Mouse (Mus musculus) thymus, postnatal 0 days (tissue): Measurements from ENCODE around the gene Wnt1. TPM values are rescaled to one million over a fixed set of nuclear protein-coding genes. Genes with fewer than 3 reads are reported as not detected.

ENCODE experiments used
- DNase-seq: peaks from one replicate; pipeline ENCODE4 v3.0.0-alpha.2; 2015; ENCODE audit warnings: low spot score
- polyA plus RNA-seq: library from polyadenylated mRNA; unstranded; fragments of >200 nt; fragmentation: Nextera tagmentation; extraction: Ambion mirVana; gene quantifications from 2 replicates; pipeline ENCODE4 v1.2.1, GENCODE M21; 2015

The Wnt1 gene
- polyA plus RNA-seq, 1 experiment from 2014 or later: not detected

DNA sequence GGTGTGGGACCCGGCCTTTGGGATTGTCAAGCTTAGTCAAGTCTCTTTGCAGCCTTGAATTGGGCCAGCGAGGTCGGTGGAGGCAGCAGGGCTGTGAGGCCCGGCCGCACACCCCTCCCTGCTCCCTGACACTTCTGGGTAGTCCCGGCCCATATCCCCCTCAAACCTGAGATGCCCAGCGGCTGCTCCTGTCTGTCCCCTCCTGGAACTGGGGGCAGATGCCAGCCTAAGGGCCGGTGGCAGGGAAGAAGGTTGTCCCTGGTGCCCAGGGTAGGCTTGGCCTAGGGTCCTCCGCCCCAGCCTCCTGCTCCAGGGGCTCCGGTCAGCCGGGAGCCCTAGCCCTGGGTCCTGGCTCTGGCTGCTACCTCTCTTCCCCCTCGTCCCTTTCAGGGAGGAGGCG, 44.4 kb downstream of the Wnt1 start:
- no peak for DNase-seq

DNA sequence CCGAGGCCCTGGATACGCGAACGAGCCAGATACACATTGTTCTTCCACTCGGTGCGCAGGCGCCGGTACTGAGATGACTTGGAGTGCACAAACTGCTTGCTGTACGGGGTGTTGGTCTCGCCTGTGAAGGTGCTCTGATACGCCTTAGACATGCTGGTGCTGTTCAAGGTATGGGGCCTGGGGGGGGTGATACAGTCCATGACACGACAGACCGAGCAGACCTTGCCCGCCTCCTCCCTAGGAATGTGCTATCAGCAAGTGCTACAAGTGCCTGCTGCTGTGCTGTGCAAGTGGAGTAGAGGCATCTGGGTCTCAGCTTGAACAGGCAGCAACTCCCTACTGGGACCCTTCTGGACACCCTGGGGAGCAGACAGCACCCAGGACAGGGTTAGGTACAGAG, 45.6 kb downstream of the Wnt1 start:
- no peak for DNase-seq

DNA sequence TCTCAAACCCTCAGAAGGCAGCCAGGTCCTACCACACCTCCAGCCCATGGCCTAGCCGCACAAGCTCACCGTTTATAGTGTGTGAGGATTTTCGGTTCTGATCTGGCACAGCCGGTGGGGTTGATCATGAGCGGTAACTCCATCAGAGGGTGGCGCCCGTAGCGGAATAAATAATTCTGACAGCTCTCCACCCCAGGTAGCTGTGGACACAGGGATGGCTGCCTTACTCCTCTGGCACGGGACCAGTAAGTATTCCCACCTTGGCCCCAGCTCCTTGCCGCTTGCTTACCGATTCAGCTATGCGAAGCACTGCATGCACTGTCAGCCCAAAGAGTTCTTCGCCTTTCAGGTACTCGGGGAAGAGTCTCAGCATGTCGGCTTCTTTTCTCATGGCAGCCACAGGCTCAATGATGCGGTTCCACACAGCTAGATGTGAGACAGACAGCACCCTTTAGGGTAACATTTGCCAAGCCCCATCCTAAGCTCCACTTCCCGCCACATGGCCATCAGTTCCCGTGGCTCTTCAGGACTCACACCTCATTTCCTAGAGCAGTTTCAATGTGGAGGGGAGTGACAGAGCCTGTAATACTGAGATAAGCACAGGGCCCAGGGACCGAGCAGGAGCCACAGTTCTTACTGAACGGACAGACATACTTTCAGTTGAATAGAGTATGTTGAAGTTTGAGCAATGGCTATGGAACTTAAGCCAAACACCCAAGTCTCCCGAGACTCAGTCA, 47.5 kb downstream of the Wnt1 start:
- no peak for DNase-seq

DNA sequence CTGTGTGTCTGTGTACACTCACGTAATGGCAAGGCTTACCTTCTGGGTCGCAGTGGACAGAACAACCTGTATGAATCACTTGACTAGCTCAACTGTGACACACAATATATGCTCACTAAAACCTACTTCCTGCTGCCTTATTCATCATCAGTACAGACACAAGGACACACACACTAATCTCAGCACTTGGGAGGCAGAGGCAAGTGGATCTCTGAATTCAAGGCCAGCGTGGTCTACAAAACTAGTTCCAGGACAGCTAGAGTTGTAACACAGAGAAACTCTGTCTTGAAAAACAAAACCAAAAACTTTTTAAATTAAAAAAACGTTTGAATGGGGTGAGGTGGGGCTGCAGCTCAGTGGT, 48.1 kb downstream of the Wnt1 start:
- no peak for DNase-seq

DNA sequence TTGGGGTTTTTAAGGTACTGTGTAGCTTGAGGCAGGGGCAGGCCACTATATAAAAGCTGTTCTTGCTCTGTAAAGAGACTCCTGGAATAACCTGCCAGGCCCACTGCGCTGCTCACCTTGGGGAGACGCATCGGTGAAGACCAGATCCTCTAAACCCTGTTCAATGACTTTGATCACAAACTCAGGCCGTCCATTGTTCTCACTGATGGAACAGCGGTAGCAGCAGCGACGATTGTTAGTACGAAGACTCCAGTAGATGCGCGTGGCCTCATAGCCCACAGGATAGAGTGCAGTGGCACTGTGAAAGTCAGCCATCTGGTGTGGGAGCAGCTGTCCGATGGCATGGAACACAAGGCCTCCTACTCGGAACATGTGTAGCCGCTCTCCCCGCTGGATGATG, 49.5 kb downstream of the Wnt1 start:
- DNase-seq: no peak

DNA sequence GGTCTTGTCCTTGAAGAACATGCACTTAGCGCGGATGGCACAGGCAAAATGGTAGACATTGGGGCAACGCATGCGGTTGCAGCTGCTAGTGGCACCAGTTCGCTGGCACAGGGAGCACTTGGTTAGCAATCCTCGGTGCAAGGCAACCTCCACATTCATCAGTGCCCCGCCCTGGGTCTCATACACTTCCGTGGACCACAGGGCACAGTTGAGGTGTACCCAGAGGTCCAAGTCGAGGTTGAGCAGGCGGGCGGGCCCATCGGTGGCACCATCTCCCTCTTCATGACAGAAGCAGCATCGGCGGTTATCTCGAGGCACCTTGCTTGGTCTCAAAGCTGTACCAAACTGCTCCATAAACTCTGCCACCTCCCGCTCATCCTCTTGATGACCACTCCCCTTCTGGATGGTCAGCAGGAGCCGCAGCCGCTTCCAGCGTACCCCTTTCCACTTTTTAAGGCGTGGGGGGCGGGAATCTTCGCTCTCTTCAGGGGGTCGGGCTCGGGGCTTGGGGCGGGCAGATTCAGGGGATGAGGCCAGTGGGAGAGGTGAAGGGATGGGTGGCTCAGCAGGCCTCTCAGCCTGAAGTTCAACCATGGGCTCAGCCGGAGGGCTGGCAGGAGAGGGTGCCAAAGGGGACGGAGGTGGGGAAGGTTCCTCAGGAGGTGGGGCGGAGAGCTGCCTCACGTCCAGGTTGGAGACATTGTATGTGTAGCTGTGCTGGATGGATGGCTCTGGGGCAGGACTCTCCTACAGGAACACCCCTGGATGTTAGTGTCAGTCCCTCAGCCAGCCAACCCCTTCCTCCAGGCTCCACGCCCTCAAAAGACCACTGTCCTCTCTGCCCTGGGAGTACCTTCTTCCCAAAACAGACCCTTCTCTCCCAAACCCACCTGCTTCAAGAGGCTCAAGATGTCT, 50.3 kb downstream of the Wnt1 start:
- DNase-seq: no peak

Other genes with a start within 250 kb of the Wnt1 start
- gene Ccnt1, start 218.9 kb upstream of the Wnt1 start, polyA plus RNA-seq: 51.1 and 55.8 TPM in 2 replicates
- not detected in 2 replicates for gene 4930415O20Rik, start 218.9 kb upstream of the Wnt1 start, polyA plus RNA-seq
- gene Adcy6, start 179.8 kb upstream of the Wnt1 start, polyA plus RNA-seq: 12.6 and 17.0 TPM in 2 replicates
- 8.5 and 9.6 TPM in 2 replicates for gene Cacnb3, start 159.0 kb upstream of the Wnt1 start, polyA plus RNA-seq
- gene Ddx23, start 127.0 kb upstream of the Wnt1 start, polyA plus RNA-seq: 23.5 and 26.4 TPM in 2 replicates
- 1.1 and 1.7 TPM in 2 replicates for gene Rnd1, start 112.4 kb upstream of the Wnt1 start, polyA plus RNA-seq
- gene Ccdc65, start 81.7 kb upstream of the Wnt1 start, polyA plus RNA-seq: 0.09 and 0.40 TPM in 2 replicates
- gene Fkbp11, start 61.7 kb upstream of the Wnt1 start, polyA plus RNA-seq: 4.6 and 6.4 TPM in 2 replicates
- gene Arf3, start 26.6 kb upstream of the Wnt1 start, polyA plus RNA-seq: 36.5 and 42.2 TPM in 2 replicates
- 0.85 TPM in 2 replicates for gene Wnt10b, start 11.7 kb upstream of the Wnt1 start, polyA plus RNA-seq
- gene Ddn, start 19.6 kb downstream of the Wnt1 start, polyA plus RNA-seq: 0.10 and 0.13 TPM in 2 replicates
- 103 and 107 TPM in 2 replicates for gene Prkag1, start 41.7 kb downstream of the Wnt1 start, polyA plus RNA-seq
- 9.4 and 15.6 TPM in 2 replicates for gene Kmt2d, start 81.3 kb downstream of the Wnt1 start, polyA plus RNA-seq
- 10.3 and 10.8 TPM in 2 replicates for gene Rhebl1, start 104.7 kb downstream of the Wnt1 start, polyA plus RNA-seq
- gene Dhh, start 108.7 kb downstream of the Wnt1 start, polyA plus RNA-seq: 0.78 and 0.85 TPM in 2 replicates
- 27.8 and 31.9 TPM in 2 replicates for gene Lmbr1l, start 128.4 kb downstream of the Wnt1 start, polyA plus RNA-seq
- gene Tuba1b, start 144.7 kb downstream of the Wnt1 start, polyA plus RNA-seq: 1,370 and 1,449 TPM in 2 replicates
- gene Gm49450, start 163.7 kb downstream of the Wnt1 start, polyA plus RNA-seq: not detected in 2 replicates
- 227 and 236 TPM in 2 replicates for gene Tuba1a, start 163.8 kb downstream of the Wnt1 start, polyA plus RNA-seq
- 153 and 156 TPM in 2 replicates for gene Tuba1c, start 240.0 kb downstream of the Wnt1 start, polyA plus RNA-seq